Mouse (Mus musculus) myocyte (in vitro differentiated cells): ENCODE data around the gene Abcc4. TPM values are rescaled to one million over a fixed set of nuclear protein-coding genes. Genes with fewer than 3 reads are reported as not detected.
A peak's percentile ranks its signal among the peaks of the same experiment; 100 is the strongest.

ENCODE experiments used
- H3K27me3 ChIP-seq: one replicate; pipeline ENCODE4 v1.6.1; 2011; ENCODE audit not compliant: control insufficient read depth, insufficient read depth, insufficient read length
- H3K36me3 ChIP-seq: one replicate; pipeline ENCODE4 v1.6.1; 2011; ENCODE audit not compliant: control insufficient read depth, insufficient read depth
- H3K4me2 ChIP-seq: one replicate; pipeline ENCODE4 v1.6.1; 2011; ENCODE audit warnings: low read depth, control low read depth
- H3K4me3 ChIP-seq: one replicate; pipeline ENCODE4 v1.5.1; 2011; ENCODE audit warnings: mild to moderate bottlenecking, control low read depth, moderate library complexity
- H3K79me2 ChIP-seq: one replicate; pipeline ENCODE4 v1.6.1; 2011; ENCODE audit not compliant: control insufficient read depth, insufficient read depth
- H3ac ChIP-seq: one replicate; pipeline ENCODE4 v1.6.1; 2011; ENCODE audit not compliant: control insufficient read depth, insufficient read length
- CEBPB ChIP-seq: IDR thresholded peaks from 2 replicates; pipeline ENCODE4 v1.6.1; 2011; ENCODE audit warnings: mild to moderate bottlenecking, moderate library complexity; ENCODE audit not compliant: poor library complexity, insufficient read depth, severe bottlenecking
- E2F4 ChIP-seq: IDR thresholded peaks from one replicate; pipeline ENCODE4 v1.6.1; 2011; ENCODE audit warnings: mild to moderate bottlenecking, control low read depth, moderate library complexity; ENCODE audit not compliant: insufficient read depth
- MAX ChIP-seq: IDR thresholded peaks from one replicate; pipeline ENCODE4 v1.6.1; 2011; ENCODE audit warnings: low read depth, mild to moderate bottlenecking, control low read depth
- MYOD1 ChIP-seq, 3 experiments: IDR thresholded peaks; one replicate each; pipeline ENCODE4 v1.6.1; 2011; ENCODE audit warnings: control low read depth in 2 of 3, low read depth in 2 of 3, mild to moderate bottlenecking in 2 of 3, moderate library complexity in 1 of 3; ENCODE audit not compliant: insufficient read length in 2 of 3, control insufficient read depth in 1 of 3
- MYOG ChIP-seq, 3 experiments: IDR thresholded peaks; one replicate each; pipeline ENCODE4 v1.6.1; 2011; ENCODE audit warnings: control low read depth in 2 of 3, low read depth in 2 of 3, mild to moderate bottlenecking in 2 of 3; ENCODE audit not compliant: insufficient read length in 2 of 3, control insufficient read depth in 1 of 3, insufficient read depth in 1 of 3
- POLR2A ChIP-seq: IDR thresholded peaks from one replicate; pipeline ENCODE4 v1.6.1; 2011; ENCODE audit warnings: low read depth, mild to moderate bottlenecking, control low read depth, moderate library complexity; ENCODE audit not compliant: insufficient read length
- POLR2AphosphoS2 ChIP-seq: IDR thresholded peaks from one replicate; pipeline ENCODE4 v1.6.1; 2011; ENCODE audit warnings: low read depth, control low read depth; ENCODE audit not compliant: insufficient read length
- REST ChIP-seq: IDR thresholded peaks from one replicate; pipeline ENCODE4 v1.6.1; 2011; ENCODE audit warnings: mild to moderate bottlenecking, control low read depth, moderate library complexity; ENCODE audit not compliant: insufficient read depth, insufficient read length
- SRF ChIP-seq: IDR thresholded peaks from one replicate; pipeline ENCODE4 v1.6.1; 2011; ENCODE audit warnings: low read depth; ENCODE audit not compliant: control insufficient read depth, insufficient read length
- TCF12 ChIP-seq: IDR thresholded peaks from one replicate; pipeline ENCODE4 v1.6.1; 2011; ENCODE audit warnings: mild to moderate bottlenecking, control low read depth; ENCODE audit not compliant: poor library complexity, insufficient read depth, severe bottlenecking
- TCF3 ChIP-seq: IDR thresholded peaks from one replicate; pipeline ENCODE4 v1.6.1; 2011; ENCODE audit warnings: low read depth, control low read depth; ENCODE audit not compliant: insufficient read length
- USF1 ChIP-seq: IDR thresholded peaks from one replicate; pipeline ENCODE4 v1.6.1; 2011; ENCODE audit warnings: low read depth, mild to moderate bottlenecking, control low read depth, moderate library complexity
- polyA plus RNA-seq: library from polyadenylated mRNA; unstranded; fragments of >200 nt; fragmentation: generic; extraction: Trizol; gene quantifications from one replicate; pipeline ENCODE4 v1.2.1, GENCODE M21; 2012; ENCODE audit warnings: missing spikeins

Gene Abcc4
- 6.3 TPM for polyA plus RNA-seq

GRCm38 (mm10) chr14:118705808-118706731 is at the start of gene Abcc4:
Gene Abcc4, minus strand, starts transcription at chr14:118706219.
- peak within 1 kb of the TSS; percentile 57 for H3ac ChIP-seq
- TF ChIP-seq REST (no peak), SRF (peak; percentile 57), POLR2A (peak; percentile 48), E2F4 (no peak), USF1 (no peak), TCF12 (no peak), POLR2AphosphoS2 (no peak), CEBPB (no peak), TCF3 (no peak), MYOG (IDR thresholded peaks at IDR 0.05; ENCODE audit: control insufficient read depth in 1 of 3, insufficient read depth in 1 of 3, insufficient read length in 2 of 3, low read depth in 2 of 3) (peak in 1 of 3 experiments; percentile 9), MYOD1 (IDR thresholded peaks at IDR 0.05; ENCODE audit: control insufficient read depth in 1 of 3, insufficient read length in 2 of 3, low read depth in 2 of 3) (peak in 1 of 3 experiments; percentile 13), MAX (no peak)
- H3K27me3 ChIP-seq = no peaks in the 10 kb centered on the region
- H3K4me3 ChIP-seq = peak within 1 kb of the TSS; percentile 41
- H3K79me2 ChIP-seq = peaks cover 8% of the 10 kb centered on the region
- H3K36me3 ChIP-seq = no peaks in the 10 kb centered on the region
- peak within 1 kb of the TSS; percentile 73 for H3K4me2 ChIP-seq

DNA sequence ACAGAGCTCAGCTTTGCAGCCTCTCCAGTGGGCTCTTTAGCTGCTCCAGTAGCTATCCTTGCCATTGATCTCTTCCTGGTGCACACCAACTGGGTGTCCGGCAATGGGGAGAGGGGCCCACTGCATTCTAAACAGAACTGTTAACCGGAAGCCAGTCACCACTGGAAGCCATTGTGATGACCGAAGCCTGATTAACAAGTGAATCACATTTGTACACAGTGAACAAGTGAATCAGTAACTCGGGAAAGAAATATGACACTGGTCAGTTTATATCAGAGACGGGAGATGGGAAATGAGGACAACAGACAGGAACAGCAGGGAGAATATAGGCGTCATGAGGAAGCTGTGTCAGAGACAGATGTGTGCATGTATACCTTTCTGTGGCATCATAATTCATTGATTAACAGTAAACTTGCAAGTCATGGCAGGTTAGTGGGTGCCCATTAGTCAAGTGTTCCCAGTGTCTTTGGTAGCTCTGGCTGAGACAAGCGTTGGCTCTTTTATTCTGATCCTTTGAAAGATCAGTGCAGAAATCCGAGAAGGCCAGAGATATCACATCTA is 45.3 kb upstream of the Abcc4 start:
- no peaks in the 10 kb centered on the region for H3K79me2 ChIP-seq
- no peak overlapping the region for H3K4me2 ChIP-seq
- TF ChIP-seq POLR2AphosphoS2 = no peak
- TF ChIP-seq REST = no peak
- peak in 1 of 3 experiments; percentile 8 for TF ChIP-seq MYOD1 (IDR thresholded peaks at IDR 0.05; ENCODE audit: control insufficient read depth in 1 of 3, insufficient read length in 2 of 3, low read depth in 2 of 3)
- H3ac ChIP-seq = no peak overlapping the region
- H3K27me3 ChIP-seq = no peaks in the 10 kb centered on the region
- no peaks in the 10 kb centered on the region for H3K36me3 ChIP-seq
- H3K4me3 ChIP-seq = no peak overlapping the region

DNA sequence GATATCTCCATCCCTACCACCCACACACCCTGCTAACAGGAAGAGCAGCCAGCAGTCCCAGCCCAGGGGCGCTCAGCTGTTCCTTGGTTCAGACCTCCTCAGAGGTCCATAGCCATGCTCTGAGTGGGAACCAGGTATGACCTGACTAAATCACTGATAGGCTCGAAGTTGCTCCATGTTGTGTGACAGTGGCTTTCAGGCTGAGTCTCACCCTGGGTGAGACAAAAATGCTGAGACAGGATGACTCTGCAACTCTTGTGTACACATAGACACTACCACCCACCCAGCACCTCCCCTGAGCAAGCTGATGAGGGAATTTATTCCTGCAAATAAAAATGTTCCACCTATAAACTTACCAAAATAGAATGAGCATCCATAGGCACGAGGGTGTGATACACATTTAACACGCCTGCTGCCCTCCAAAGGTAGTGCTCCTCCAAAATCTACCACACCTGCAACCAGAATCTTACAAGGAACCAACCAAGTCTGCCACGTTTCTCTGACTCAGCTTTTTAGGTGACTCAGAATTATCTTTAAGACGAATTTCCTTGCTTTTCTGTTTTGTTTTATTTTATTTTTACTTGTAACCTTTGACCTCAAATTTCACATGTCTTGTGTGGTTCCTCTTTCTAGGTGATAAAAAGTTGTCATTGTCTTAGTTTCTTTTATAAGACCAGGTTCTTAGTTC is 44.6 kb upstream of the Abcc4 start:
- Histone ChIP-seq H3K27me3 (no peaks in the 10 kb centered on the region), H3K36me3 (no peaks in the 10 kb centered on the region), H3K4me3 (no peak overlapping the region), H3K4me2 (no peak overlapping the region), H3K79me2 (no peaks in the 10 kb centered on the region), H3ac (no peak overlapping the region)
- no peak for TF ChIP-seq E2F4
- no peak for TF ChIP-seq SRF
- TF ChIP-seq CEBPB = no peak
- no peak for TF ChIP-seq MYOD1 (IDR thresholded peaks at IDR 0.05; ENCODE audit: control insufficient read depth in 1 of 3, insufficient read length in 2 of 3, low read depth in 2 of 3)
- TF ChIP-seq REST = no peak

GRCm38 (mm10) chr14:118749715-118750114 is 43.7 kb upstream of the Abcc4 start:
- Histone ChIP-seq H3K27me3 (no peaks in the 10 kb centered on the region), H3ac (no peak overlapping the region), H3K36me3 (no peaks in the 10 kb centered on the region)

DNA sequence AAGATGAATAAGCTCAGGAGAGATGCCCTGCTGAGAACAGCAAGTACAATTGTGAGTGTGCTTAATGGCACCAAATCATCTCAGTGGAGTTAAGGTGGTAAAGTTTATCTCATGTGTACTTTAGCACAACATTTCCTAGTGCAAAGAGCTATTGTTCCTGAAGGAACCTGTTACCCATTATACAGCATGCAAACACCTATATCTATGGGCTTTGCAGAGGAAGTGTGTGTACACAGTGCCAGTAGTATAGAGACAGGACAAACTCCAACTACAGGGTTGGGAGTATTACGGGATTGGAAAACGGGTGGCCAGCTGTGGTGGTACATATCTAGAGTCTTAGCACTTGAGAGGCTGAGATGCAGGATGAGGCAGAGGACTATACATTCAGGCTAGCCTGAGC is 43.0 kb upstream of the Abcc4 start:
- Histone ChIP-seq H3K36me3 (no peaks in the 10 kb centered on the region), H3K27me3 (no peaks in the 10 kb centered on the region), H3ac (no peak overlapping the region), H3K79me2 (no peaks in the 10 kb centered on the region), H3K4me2 (no peak overlapping the region), H3K4me3 (no peak overlapping the region)
- TF ChIP-seq E2F4 (no peak), SRF (no peak)

More at GRCm38 (mm10) chr14:118749715-118750114, 43.7 kb upstream of the Abcc4 start:
- Histone ChIP-seq H3K4me2 (no peak overlapping the region), H3K79me2 (no peaks in the 10 kb centered on the region), H3K4me3 (no peak overlapping the region)
- TF ChIP-seq CEBPB (no peak), USF1 (no peak), REST (no peak), E2F4 (no peak), TCF12 (no peak), TCF3 (no peak), MYOG (IDR thresholded peaks at IDR 0.05; ENCODE audit: control insufficient read depth in 1 of 3, insufficient read depth in 1 of 3, insufficient read length in 2 of 3, low read depth in 2 of 3) (no peak)
